Mouse (Mus musculus) CH12.LX (cell line): ENCODE measurements around the gene Spaca1.

Experiments
- BHLHE40 ChIP-seq: IDR thresholded peaks from 2 replicates; pipeline ENCODE4 v1.6.1; 2011; ENCODE audit warnings: mild to moderate bottlenecking, low read depth, low read length, improper control_type of control experiment
- CHD2 ChIP-seq: IDR thresholded peaks from 2 replicates; pipeline ENCODE4 v1.6.1; 2011; ENCODE audit warnings: low read length, improper control_type of control experiment
- CTCF ChIP-seq, 2 experiments: IDR thresholded peaks in 1 of 2; conservative IDR thresholded peaks in 1 of 2; 2 replicates each; pipeline ENCODE4 v1.5.1; 2011 to 2012; ENCODE audit warnings: low read depth in 2 of 2, low read length in 2 of 2, improper control_type of control experiment in 1 of 2, inconsistent platforms in 1 of 2, mild to moderate bottlenecking in 1 of 2, moderate library complexity in 1 of 2
- E2F4 ChIP-seq: IDR thresholded peaks from 2 replicates; pipeline ENCODE4 v1.6.1; 2011; ENCODE audit warnings: low read depth, low read length, improper control_type of control experiment; ENCODE audit not compliant: insufficient replicate concordance
- ELF1 ChIP-seq: IDR thresholded peaks from 2 replicates; pipeline ENCODE4 v1.6.1; 2014; ENCODE audit warnings: low read depth, mild to moderate bottlenecking, inconsistent platforms, low read length, improper control_type of control experiment
- EP300 ChIP-seq: IDR thresholded peaks from 2 replicates; pipeline ENCODE4 v1.6.1; 2011; ENCODE audit warnings: low read length, improper control_type of control experiment
- HCFC1 ChIP-seq: IDR thresholded peaks from 2 replicates; pipeline ENCODE4 v1.6.1; 2012; ENCODE audit warnings: low read depth, mild to moderate bottlenecking, inconsistent platforms, low read length, improper control_type of control experiment
- JUN ChIP-seq: IDR thresholded peaks from 2 replicates; pipeline ENCODE4 v1.6.1; 2011; ENCODE audit warnings: low read depth, mild to moderate bottlenecking, low read length, improper control_type of control experiment, moderate library complexity; ENCODE audit not compliant: insufficient read depth
- MAZ ChIP-seq: IDR thresholded peaks from 2 replicates; pipeline ENCODE4 v1.6.1; 2012; ENCODE audit warnings: low read depth, mild to moderate bottlenecking, inconsistent platforms, low read length, improper control_type of control experiment, moderate library complexity
- NRF1 ChIP-seq: IDR thresholded peaks from 2 replicates; pipeline ENCODE4 v1.6.1; 2014; ENCODE audit warnings: low read depth, mild to moderate bottlenecking, inconsistent platforms, low read length, improper control_type of control experiment, moderate library complexity
- POLR2A ChIP-seq: IDR thresholded peaks from 2 replicates; pipeline ENCODE4 v1.6.1; 2011; ENCODE audit warnings: low read depth, mild to moderate bottlenecking, improper control_type of control experiment, low read length
- TCF12 ChIP-seq: IDR thresholded peaks from 2 replicates; pipeline ENCODE4 v1.6.1; 2014; ENCODE audit warnings: low read depth, mild to moderate bottlenecking, inconsistent platforms, low read length, improper control_type of control experiment

DNA sequence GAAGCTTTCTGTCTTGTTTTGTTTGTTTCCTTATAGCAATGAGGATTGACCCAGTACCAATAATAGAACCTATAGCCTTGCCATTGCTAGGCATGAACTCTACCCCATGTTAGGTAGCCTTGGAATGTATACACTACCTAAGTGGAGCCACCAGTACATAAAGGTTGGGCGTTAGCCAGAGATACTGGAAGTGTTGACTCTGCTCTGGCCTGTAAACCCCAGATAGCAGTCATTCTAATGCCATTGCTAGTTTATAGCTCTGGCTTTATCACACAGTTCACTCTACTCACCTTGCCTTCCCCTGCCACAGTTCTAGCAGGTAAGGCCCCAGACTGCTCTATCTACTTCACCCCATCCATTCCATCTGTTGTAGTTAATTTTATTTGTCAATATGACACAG is 8.3 kb upstream of the Spaca1 start:
- TF ChIP-seq TCF12 (no peak), JUN (no peak), E2F4 (no peak), BHLHE40 (no peak), POLR2A (no peak), CTCF (conservative IDR thresholded peaks at IDR 0.05 in 1 of 2, IDR thresholded peaks at IDR 0.05 in 1 of 2; ENCODE audit: low read depth in 2 of 2, low read length in 2 of 2) (no peak), EP300 (no peak), MAZ (no peak), CHD2 (no peak), NRF1 (no peak), ELF1 (no peak), HCFC1 (no peak)
